Mouse (Mus musculus) E14TG2a.4 (cell line): Measurements from ENCODE around the gene Rasa1.

Source experiments
- CTCF ChIP-seq: conservative IDR thresholded peaks from 2 replicates; pipeline ENCODE4 v1.5.1; 2014; ENCODE audit warnings: low read length
- NANOG ChIP-seq: IDR thresholded peaks from 2 replicates; pipeline ENCODE4 v1.6.1; 2014; ENCODE audit warnings: borderline replicate concordance, low read length, mixed read lengths

DNA sequence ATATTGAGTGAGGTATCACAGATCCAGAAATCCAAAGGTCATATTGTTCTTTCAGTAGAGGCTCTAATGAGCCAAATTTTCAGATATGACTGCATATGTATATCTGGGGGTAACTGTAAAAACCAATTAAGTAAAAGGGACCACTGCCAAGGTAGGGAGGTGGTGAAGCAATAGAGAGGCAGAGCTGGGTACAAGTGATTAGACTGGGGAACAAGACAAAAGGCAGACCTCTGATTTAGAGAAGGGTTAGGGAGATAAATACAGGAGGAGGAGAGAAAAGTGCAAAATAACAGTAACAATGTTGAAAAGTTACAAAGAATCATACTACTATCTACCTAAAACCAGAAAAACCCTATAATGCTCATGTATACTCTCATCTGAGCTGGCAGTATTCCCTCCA is 10.0 kb downstream of the Rasa1 start:
- TF ChIP-seq CTCF (no peak), NANOG (no peak)
